Mouse (Mus musculus) E14TG2a.4 (cell line): ENCODE measurements around the gene Foxp1.

ENCODE experiments used
- CTCF ChIP-seq: conservative IDR thresholded peaks from 2 replicates; pipeline ENCODE4 v1.5.1; 2014; ENCODE audit warnings: low read length
- NANOG ChIP-seq: IDR thresholded peaks from 2 replicates; pipeline ENCODE4 v1.6.1; 2014; ENCODE audit warnings: borderline replicate concordance, low read length, mixed read lengths
- POU5F1 ChIP-seq: IDR thresholded peaks from 2 replicates; pipeline ENCODE4 v1.6.1; 2014; ENCODE audit warnings: low read length, borderline replicate concordance

DNA sequence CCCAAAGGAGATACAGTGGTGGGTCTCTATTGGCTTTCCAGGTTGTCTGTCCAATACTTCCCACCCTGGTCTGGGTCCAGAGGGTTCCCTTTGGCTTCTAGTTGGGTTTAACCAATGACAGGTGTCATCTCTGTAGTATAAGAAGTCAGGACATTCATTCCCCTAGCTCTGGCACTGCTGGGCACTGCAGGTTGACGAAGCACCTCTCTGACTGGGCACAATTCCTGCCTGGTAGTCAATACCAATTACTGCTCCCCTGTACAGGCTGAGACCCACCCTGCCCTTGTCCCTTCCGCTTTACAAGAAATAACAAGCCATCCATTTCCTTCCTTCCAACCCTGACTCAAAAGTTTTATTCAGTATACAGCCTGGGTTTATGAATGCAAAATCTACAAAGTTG lies 81.9 kb downstream of the Foxp1 start:
- TF ChIP-seq CTCF (no peak), POU5F1 (no peak), NANOG (no peak)
